ENCODE assay signal across 9 mouse cellular contexts in the genomic region with DNA sequence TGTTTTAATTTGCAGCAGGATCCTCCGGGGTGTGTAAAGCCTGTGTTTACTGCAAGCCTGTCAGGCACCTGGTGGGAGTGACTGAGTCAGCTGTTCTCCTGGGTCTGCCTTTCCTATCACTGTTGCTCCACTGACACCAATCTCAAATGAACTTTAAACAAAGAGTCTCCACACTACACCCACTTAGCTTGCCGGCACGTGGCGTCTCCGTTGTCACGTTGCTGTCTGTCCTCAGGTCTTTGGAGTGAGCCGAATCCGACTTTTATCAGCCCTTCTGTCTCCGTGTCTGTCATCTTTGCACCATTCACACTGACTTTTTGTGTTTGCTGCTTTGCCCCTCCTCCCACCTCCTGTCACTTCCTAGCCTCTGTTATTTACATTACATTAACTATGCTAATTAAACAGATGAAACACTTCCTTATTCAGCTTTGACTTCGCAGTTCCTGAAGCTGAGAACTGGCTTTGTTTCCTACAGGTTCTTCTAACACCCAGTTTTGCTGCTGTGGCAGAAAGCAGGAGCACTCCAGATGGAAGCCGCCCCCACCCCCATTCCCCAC. TPM values are rescaled to one million over a fixed set of nuclear protein-coding genes. Genes with fewer than 3 reads are reported as not detected.
DNase-seq lines count a peak whose midpoint lies in the region; ATAC-seq lines count a peak whose summit lies in the region.
"Had no signal": no experiment of that assay in that cellular context is flagged by ENCODE, and none has a peak within 500 bp of the region (broad histone marks: within the 10 kb centered on the region; RNA-seq: fewer than 3 reads in every experiment).

No protein-coding gene starts in this region.

- DNase-seq in heart, embryonic 10.5 days (ENCODE audit: low spot score): no peak
- no peak for DNase-seq in heart, postnatal 14 days
- DNase-seq in induced T-regulatory cell, adult 2 months (ENCODE audit: low read depth): peak; percentile 85
- DNase-seq in adrenal gland, postnatal 36 days: no peak

- ATAC-seq in embryonic facial prominence, embryonic 15.5 days (ENCODE audit: insufficient number of reproducible peaks, low FRiP score, low TSS enrichment, low read depth): no peak
- ATAC-seq in limb, embryonic 12.5 days (ENCODE audit: insufficient number of reproducible peaks, insufficient read depth, low FRiP score, low TSS enrichment, low read depth): no peak
- peak; percentile 57 for ATAC-seq in midbrain, embryonic 15.5 days (replicated peaks)
- 0 out of 2 replicates have a peak, but pooled peaks have one; percentile 48 for ATAC-seq in stomach, embryonic 15.5 days (ENCODE audit: insufficient read depth, low FRiP score, low read depth)
- ATAC-seq: Patski had no signal

- H3K4me1 ChIP-seq in heart, embryonic 10.5 days: peaks cover 49% of the 10 kb centered on the region
- peaks cover 11% of the 10 kb centered on the region; the same call in 1 of the 2 replicates for H3K4me1 ChIP-seq in embryonic facial prominence, embryonic 15.5 days
- peaks cover 23% of the 10 kb centered on the region for H3K4me1 ChIP-seq in limb, embryonic 12.5 days (replicated peaks)
- H3K4me1 ChIP-seq in midbrain, embryonic 15.5 days: peaks cover 24% of the 10 kb centered on the region
- H3K4me1 ChIP-seq in stomach, embryonic 15.5 days: no peaks in the 10 kb centered on the region

- H3K4me3 ChIP-seq in heart, embryonic 10.5 days: peak overlapping the region; percentile 43
- no peak overlapping the region; the same call in 1 of the 2 replicates for H3K4me3 ChIP-seq in embryonic facial prominence, embryonic 15.5 days (replicated peaks)
- H3K4me3 ChIP-seq in limb, embryonic 12.5 days (replicated peaks): no peak overlapping the region
- no peak overlapping the region for H3K4me3 ChIP-seq in midbrain, embryonic 15.5 days
- no peak overlapping the region for H3K4me3 ChIP-seq in stomach, embryonic 15.5 days (replicated peaks)

- 2% methylated on average over 11 of the region's 11 CpGs for WGBS in heart, embryonic 10.5 days
- WGBS in embryonic facial prominence, embryonic 15.5 days: 7% methylated on average over 11 of the region's 11 CpGs
- WGBS in limb, embryonic 12.5 days: 3% methylated on average over 11 of the region's 11 CpGs
- WGBS in midbrain, embryonic 15.5 days: under 1% methylated on average over 11 of the region's 11 CpGs
- 1% methylated on average over 11 of the region's 11 CpGs for WGBS in stomach, embryonic 15.5 days

- H3K9me3 ChIP-seq in heart, embryonic 10.5 days: no peaks in the 10 kb centered on the region
- H3K9me3 ChIP-seq in embryonic facial prominence, embryonic 15.5 days (replicated peaks): no peaks in the 10 kb centered on the region
- H3K9me3 ChIP-seq in limb, embryonic 12.5 days: no peaks in the 10 kb centered on the region
- H3K9me3 ChIP-seq in midbrain, embryonic 15.5 days: no peaks in the 10 kb centered on the region
- H3K9me3 ChIP-seq in stomach, embryonic 15.5 days: no peaks in the 10 kb centered on the region

- H3K27ac ChIP-seq in heart, embryonic 10.5 days: peak overlapping the region; percentile 17; the same call in 1 of the 2 replicates
- H3K27ac ChIP-seq in embryonic facial prominence, embryonic 15.5 days (replicated peaks): no peak overlapping the region
- H3K27ac ChIP-seq in limb, embryonic 12.5 days: no peak overlapping the region
- no peak overlapping the region for H3K27ac ChIP-seq in midbrain, embryonic 15.5 days
- H3K27ac ChIP-seq in stomach, embryonic 15.5 days: no peak overlapping the region

- peaks cover 39% of the 10 kb centered on the region for H3K27me3 ChIP-seq in heart, embryonic 10.5 days (ENCODE audit: insufficient read depth, poor library complexity, severe bottlenecking)
- H3K27me3 ChIP-seq in embryonic facial prominence, embryonic 15.5 days: no peaks in the 10 kb centered on the region
- peaks cover 7% of the 10 kb centered on the region; the same call in 1 of the 2 replicates for H3K27me3 ChIP-seq in limb, embryonic 12.5 days
- no peaks in the 10 kb centered on the region for H3K27me3 ChIP-seq in midbrain, embryonic 15.5 days (replicated peaks)
- no peaks in the 10 kb centered on the region for H3K27me3 ChIP-seq in stomach, embryonic 15.5 days (replicated peaks)
- H3K27me3 ChIP-seq: Patski had no signal

- peak overlapping the region; percentile 30 for H3K4me2 ChIP-seq in embryonic facial prominence, embryonic 15.5 days (replicated peaks)
- H3K4me2 ChIP-seq in limb, embryonic 12.5 days: peak overlapping the region; percentile 36
- H3K4me2 ChIP-seq in midbrain, embryonic 15.5 days: peak overlapping the region; percentile 21
- H3K4me2 ChIP-seq in stomach, embryonic 15.5 days: peak overlapping the region; percentile 40

- intact Hi-C loops in heart, postnatal 14 days (cut with DNase I): no loop called here

- H3K9ac ChIP-seq in embryonic facial prominence, embryonic 15.5 days: no peak overlapping the region
- H3K9ac ChIP-seq in limb, embryonic 12.5 days (replicated peaks): no peak overlapping the region; the same call in 1 of the 2 replicates
- no peak overlapping the region for H3K9ac ChIP-seq in midbrain, embryonic 15.5 days
- H3K9ac ChIP-seq in stomach, embryonic 15.5 days: no peak overlapping the region

- no peaks in the 10 kb centered on the region for H3K36me3 ChIP-seq in heart, embryonic 10.5 days
- no peaks in the 10 kb centered on the region for H3K36me3 ChIP-seq in embryonic facial prominence, embryonic 15.5 days
- H3K36me3 ChIP-seq in limb, embryonic 12.5 days: no peaks in the 10 kb centered on the region
- no peaks in the 10 kb centered on the region for H3K36me3 ChIP-seq in midbrain, embryonic 15.5 days (replicated peaks)
- no peaks in the 10 kb centered on the region for H3K36me3 ChIP-seq in stomach, embryonic 15.5 days

RNA-seq across cellular contexts. Expression of a gene that starts 56.7 kb away (rescaled TPM):
- polyA plus RNA-seq in heart, embryonic 10.5 days (2016; fragmentation: Nextera tagmentation; extraction: Ambion mirVana): 2.1 and 2.9 TPM in 2 replicates
- 10 to 100 TPM; 17.3 to 18.4 TPM for total RNA-seq in heart, postnatal 14 days (2021)
- 3.9 and 4.5 TPM in 2 replicates for polyA plus RNA-seq in embryonic facial prominence, embryonic 15.5 days (2015; fragmentation: Nextera tagmentation; extraction: Ambion mirVana)
- polyA plus RNA-seq in limb, embryonic 12.5 days (2016; fragmentation: Nextera tagmentation; extraction: Ambion mirVana): 3.1 and 3.9 TPM in 2 replicates
- polyA plus RNA-seq in midbrain, embryonic 15.5 days (2015; fragmentation: Nextera tagmentation; extraction: Ambion mirVana): 6.3 and 6.6 TPM in 2 replicates
- polyA plus RNA-seq in stomach, embryonic 15.5 days (2015; fragmentation: Nextera tagmentation; extraction: Ambion mirVana): 4.3 and 5.3 TPM in 2 replicates
- total RNA-seq in adrenal gland, postnatal 36 days (2021): 10 to 100 TPM; 36.9 to 53.2 TPM

Comparison
In these comparisons a context has a peak if more than half of its experiments do, and no peak if none do; other contexts are left out.
1. ATAC-seq: peak in midbrain, embryonic 15.5 days (single experiment) and stomach, embryonic 15.5 days (single experiment); none in embryonic facial prominence, embryonic 15.5 days (single experiment) and limb, embryonic 12.5 days (single experiment).
2. Peak in every context shown above with its lines, with median percentiles within 50 percentile points of each other: H3K4me2 ChIP-seq.